Mouse (Mus musculus) megakaryocyte-erythroid progenitor cell, adult 5-6 weeks (primary cell): ENCODE results near the gene Olfr1180. TPM values are rescaled to one million over a fixed set of nuclear protein-coding genes. Genes with fewer than 3 reads are reported as not detected.
"Not testable (repeated sequence)": the region's sequence is repeated elsewhere in the genome, so short reads cannot be mapped to it uniquely, and the experiment has no call there.

Experiments
- ATAC-seq: replicated peaks from 2 replicates; pipeline ENCODE4 v1.8.0; 2016; ENCODE audit warnings: mild to moderate bottlenecking, inconsistent platforms; ENCODE audit not compliant: severe bottlenecking, poor library complexity, low FRiP score, low TSS enrichment
- total RNA-seq, 2 experiments: library from RNA; stranded (forward) in 1 of 2; stranded (reverse) in 1 of 2; fragments of 200-1000, 215-1000 nt in 1 of 2; fragments of >200 nt in 1 of 2; fragmentation: Nextera tagmentation in 1 of 2; gene quantifications; 2 replicates each; pipeline ENCODE4 v1.2.3; 2014 to 2017

Olfr1180 gene
- total RNA-seq (2014; fragmentation: Nextera tagmentation) (not detected in 2 replicates), total RNA-seq (2017) (not detected in 2 replicates)

- no peak for ATAC-seq
Observed at GRCm38 (mm10) chr2:88419051-88419450, at the start of gene Olfr1180. Gene Olfr1180, minus strand, starts transcription at chr2:88419151.

GRCm38 (mm10) chr2:88454567-88454966 lies 35.6 kb upstream of the Olfr1180 start, which contains the start of gene Olfr1183:
Gene Olfr1183, plus strand, starts transcription at chr2:88454867.
- ATAC-seq, result not testable (repeated sequence)

GRCm38 (mm10) chr2:88449031-88449430 lies 30.1 kb upstream of the Olfr1180 start, which contains the start of gene Gm13757:
Gene Gm13757, minus strand, starts transcription at chr2:88449131.
- no peak for ATAC-seq

GRCm38 (mm10) chr2:88426071-88426470 lies 7.1 kb upstream of the Olfr1180 start, which contains the start of gene Olfr1181:
Gene Olfr1181, minus strand, starts transcription at chr2:88426171.
- no peak for ATAC-seq

- no peak for ATAC-seq
Observed at GRCm38 (mm10) chr2:88406353-88406752, 12.6 kb downstream of the Olfr1180 start, which contains the start of gene Olfr1179. Gene Olfr1179, minus strand, starts transcription at chr2:88406453.

GRCm38 (mm10) chr2:88386762-88387161 lies 32.2 kb downstream of the Olfr1180 start, which contains the start of gene Olfr1178:
Gene Olfr1178, plus strand, starts transcription at chr2:88387062.
- no peak for ATAC-seq

Other genes starting within 250 kb of the Olfr1180 start
- not detected in 2 replicates for gene Olfr1168, start 237.3 kb downstream of the Olfr1180 start, total RNA-seq (2014; fragmentation: Nextera tagmentation)
- not detected in 2 replicates for gene Olfr1168, start 237.3 kb downstream of the Olfr1180 start, total RNA-seq (2017)
- not detected in 2 replicates for gene Olfr1170, start 190.8 kb downstream of the Olfr1180 start, total RNA-seq (2014; fragmentation: Nextera tagmentation)
- not detected in 2 replicates for gene Olfr1170, start 190.8 kb downstream of the Olfr1180 start, total RNA-seq (2017)
- gene Olfr1173, start 139.3 kb downstream of the Olfr1180 start, total RNA-seq (2014; fragmentation: Nextera tagmentation), result not detected in 2 replicates
- gene Olfr1173, start 139.3 kb downstream of the Olfr1180 start, total RNA-seq (2017), result 0.28 TPM in 1 of 2 replicates, not detected in the other
- not detected in 2 replicates for gene Olfr1174-ps, start 104.0 kb downstream of the Olfr1180 start, total RNA-seq (2014; fragmentation: Nextera tagmentation)
- not detected in 2 replicates for gene Olfr1174-ps, start 104.0 kb downstream of the Olfr1180 start, total RNA-seq (2017)
- not detected in 2 replicates for gene Olfr1175-ps, start 91.9 kb downstream of the Olfr1180 start, total RNA-seq (2014; fragmentation: Nextera tagmentation)
- not detected in 2 replicates for gene Olfr1175-ps, start 91.9 kb downstream of the Olfr1180 start, total RNA-seq (2017)
- gene Olfr1176, start 82.4 kb downstream of the Olfr1180 start, total RNA-seq (2014; fragmentation: Nextera tagmentation), result not detected in 2 replicates
- not detected in 2 replicates for gene Olfr1176, start 82.4 kb downstream of the Olfr1180 start, total RNA-seq (2017)
- gene Olfr1177-ps, start 72.7 kb downstream of the Olfr1180 start, total RNA-seq (2014; fragmentation: Nextera tagmentation), result not detected in 2 replicates
- gene Olfr1177-ps, start 72.7 kb downstream of the Olfr1180 start, total RNA-seq (2017), result not detected in 2 replicates
- gene Olfr1178, start 32.1 kb downstream of the Olfr1180 start, total RNA-seq (2014; fragmentation: Nextera tagmentation), result not detected in 2 replicates
- gene Olfr1178, start 32.1 kb downstream of the Olfr1180 start, total RNA-seq (2017), result not detected in 2 replicates
- gene Olfr1179, start 12.7 kb downstream of the Olfr1180 start, total RNA-seq (2014; fragmentation: Nextera tagmentation), result not detected in 2 replicates
- not detected in 2 replicates for gene Olfr1179, start 12.7 kb downstream of the Olfr1180 start, total RNA-seq (2017)
- gene Olfr1181, start 7.0 kb upstream of the Olfr1180 start, total RNA-seq (2014; fragmentation: Nextera tagmentation), result not detected in 2 replicates
- gene Olfr1181, start 7.0 kb upstream of the Olfr1180 start, total RNA-seq (2017), result not detected in 2 replicates
- not detected in 2 replicates for gene Gm13757, start 30.0 kb upstream of the Olfr1180 start, total RNA-seq (2014; fragmentation: Nextera tagmentation)
- not detected in 2 replicates for gene Gm13757, start 30.0 kb upstream of the Olfr1180 start, total RNA-seq (2017)
- gene Olfr1183, start 35.7 kb upstream of the Olfr1180 start, total RNA-seq (2014; fragmentation: Nextera tagmentation), result not detected in 2 replicates
- gene Olfr1183, start 35.7 kb upstream of the Olfr1180 start, total RNA-seq (2017), result not detected in 2 replicates
- gene Olfr1184, start 64.4 kb upstream of the Olfr1180 start, total RNA-seq (2014; fragmentation: Nextera tagmentation), result not detected in 2 replicates
- not detected in 2 replicates for gene Olfr1184, start 64.4 kb upstream of the Olfr1180 start, total RNA-seq (2017)
- gene Olfr1185-ps1, start 74.2 kb upstream of the Olfr1180 start, total RNA-seq (2014; fragmentation: Nextera tagmentation), result not detected in 2 replicates
- not detected in 2 replicates for gene Olfr1185-ps1, start 74.2 kb upstream of the Olfr1180 start, total RNA-seq (2017)
- not detected in 2 replicates for gene Olfr1186, start 99.4 kb upstream of the Olfr1180 start, total RNA-seq (2014; fragmentation: Nextera tagmentation)
- gene Olfr1186, start 99.4 kb upstream of the Olfr1180 start, total RNA-seq (2017), result not detected in 2 replicates
- gene Olfr1188, start 137.8 kb upstream of the Olfr1180 start, total RNA-seq (2014; fragmentation: Nextera tagmentation), result not detected in 2 replicates
- not detected in 2 replicates for gene Olfr1188, start 137.8 kb upstream of the Olfr1180 start, total RNA-seq (2017)
- not detected in 2 replicates for gene Olfr1189, start 167.3 kb upstream of the Olfr1180 start, total RNA-seq (2014; fragmentation: Nextera tagmentation)
- not detected in 2 replicates for gene Olfr1189, start 167.3 kb upstream of the Olfr1180 start, total RNA-seq (2017)
- not detected in 2 replicates for gene Olfr1191-ps1, start 221.4 kb upstream of the Olfr1180 start, total RNA-seq (2014; fragmentation: Nextera tagmentation)
- gene Olfr1191-ps1, start 221.4 kb upstream of the Olfr1180 start, total RNA-seq (2017), result not detected in 2 replicates
- gene Olfr1192-ps1, start 229.4 kb upstream of the Olfr1180 start, total RNA-seq (2014; fragmentation: Nextera tagmentation), result not detected in 2 replicates
- not detected in 2 replicates for gene Olfr1192-ps1, start 229.4 kb upstream of the Olfr1180 start, total RNA-seq (2017)